Mouse (Mus musculus) embryonic facial prominence, embryonic 11.5 days (tissue): ENCODE measurements around the gene Dr1. TPM values are rescaled to one million over a fixed set of nuclear protein-coding genes. Genes with fewer than 3 reads are reported as not detected.
"Not testable (repeated sequence)": the region's sequence is repeated elsewhere in the genome, so short reads cannot be mapped to it uniquely, and the experiment has no call there.

ENCODE experiments used
- ATAC-seq: fragments of 200-750 bp; cut with Nextera tagmentation; replicated peaks from 2 replicates; pipeline ENCODE4 v1.8.0; 2017; ENCODE audit warnings: low read depth; ENCODE audit not compliant: insufficient number of reproducible peaks, low FRiP score, low TSS enrichment
- DNase-seq: peaks from one replicate; pipeline ENCODE4 v3.0.0-alpha.2; 2015; ENCODE audit warnings: low spot score
- H3K27ac ChIP-seq: fragments of 300-500 bp; sonication (generic); replicated peaks from 2 replicates; pipeline ENCODE4 v1.5.1; 2014; ENCODE audit warnings: mild to moderate bottlenecking, low read depth, low read length, control low read depth
- H3K27me3 ChIP-seq: fragments of 300-500 bp; sonication (generic); 2 replicates; pipeline ENCODE4 v1.6.1; 2014; ENCODE audit warnings: mild to moderate bottlenecking, low read length, moderate library complexity, mixed read lengths; ENCODE audit not compliant: control insufficient read depth, insufficient read depth
- H3K36me3 ChIP-seq: fragments of 300-500 bp; sonication (generic); replicated peaks from 2 replicates; pipeline ENCODE4 v1.6.1; 2014; ENCODE audit warnings: low read depth, mild to moderate bottlenecking, low read length, moderate library complexity, mixed read lengths; ENCODE audit not compliant: control insufficient read depth, insufficient read depth
- H3K4me1 ChIP-seq: fragments of 300-500 bp; sonication (generic); 2 replicates; pipeline ENCODE4 v1.6.1; 2014; ENCODE audit warnings: low read length, mixed read lengths; ENCODE audit not compliant: control insufficient read depth, insufficient read depth
- H3K4me2 ChIP-seq: fragments of 300-500 bp; sonication (generic); 2 replicates; pipeline ENCODE4 v1.6.1; 2014; ENCODE audit warnings: low read depth, mild to moderate bottlenecking, control low read depth, low read length, moderate library complexity
- H3K4me3 ChIP-seq: fragments of 300-500 bp; sonication (generic); 2 replicates; pipeline ENCODE4 v1.5.1; 2014; ENCODE audit warnings: low read depth, low read length, control low read depth
- H3K9ac ChIP-seq: fragments of 300-500 bp; sonication (generic); replicated peaks from 2 replicates; pipeline ENCODE4 v1.6.1; 2014; ENCODE audit warnings: mild to moderate bottlenecking, control low read depth, low read length
- H3K9me3 ChIP-seq: fragments of 300-500 bp; sonication (generic); replicated peaks from 2 replicates; pipeline ENCODE4 v1.6.1; 2016; ENCODE audit warnings: mild to moderate bottlenecking, low read length, inconsistent platforms, mixed read lengths; ENCODE audit not compliant: control insufficient read depth
- WGBS: fragments of 180-500 bp; shearing (Covaris S2); extraction: QIAGEN DNeasy Blood & Tissue Kit; methylation state at CpG from one replicate; pipeline ENCODE4 v1.1.7; 2014; 5-methylcytosine and 5-hydroxymethylcytosine counted together
- polyA plus RNA-seq: library from polyadenylated mRNA; unstranded; fragments of >200 nt; fragmentation: Nextera tagmentation; extraction: Ambion mirVana; gene quantifications from 2 replicates; pipeline ENCODE4 v1.2.1, GENCODE M21; 2014

Dr1 gene
- polyA plus RNA-seq, result 59.0 and 65.7 TPM in 2 replicates

GRCm38 (mm10) chr5:108268127-108269062, at the start of gene Dr1:
Gene Dr1 (plus strand): TSS chr5:108268897.
- Histone ChIP-seq H3K27ac (peak within 1 kb of the TSS; percentile 88), H3K36me3 (no peaks in the 10 kb centered on the region), H3K27me3 (no peaks in the 10 kb centered on the region), H3K4me1 (no peaks in the 10 kb centered on the region), H3K9me3 (no peaks in the 10 kb centered on the region), H3K9ac (peak within 1 kb of the TSS; percentile 94), H3K4me2 (peak within 1 kb of the TSS; percentile 71), H3K4me3 (peak within 1 kb of the TSS; percentile 93)
- 4% methylated on average over 54 of the region's 55 CpGs for WGBS
- DNase-seq (peak; percentile 94), ATAC-seq (peak; percentile 98)

GRCm38 (mm10) chr5:108224077-108224476, 44.6 kb upstream of the Dr1 start:
- Histone ChIP-seq H3K36me3 (no peaks in the 10 kb centered on the region), H3K4me2 (no peak overlapping the region), H3K9ac (no peak overlapping the region), H3K9me3 (no peaks in the 10 kb centered on the region), H3K4me3 (no peak overlapping the region), H3K4me1 (no peaks in the 10 kb centered on the region), H3K27me3 (no peaks in the 10 kb centered on the region), H3K27ac (no peak overlapping the region)
- ATAC-seq, result no peak
- no peak for DNase-seq

GRCm38 (mm10) chr5:108226159-108226558, 42.5 kb upstream of the Dr1 start:
- DNase-seq (no peak), ATAC-seq (no peak)
- Histone ChIP-seq H3K27ac (no peak overlapping the region), H3K9me3 (no peaks in the 10 kb centered on the region), H3K4me2 (no peak overlapping the region), H3K27me3 (no peaks in the 10 kb centered on the region), H3K36me3 (no peaks in the 10 kb centered on the region), H3K4me1 (no peaks in the 10 kb centered on the region), H3K9ac (no peak overlapping the region), H3K4me3 (no peak overlapping the region)

GRCm38 (mm10) chr5:108246314-108246765, 22.4 kb upstream of the Dr1 start:
- no peaks in the 10 kb centered on the region for H3K27me3 ChIP-seq
- H3K36me3 ChIP-seq, result no peaks in the 10 kb centered on the region
- no peak for ATAC-seq
- no peaks in the 10 kb centered on the region for H3K9me3 ChIP-seq
- 54% methylated on average over 3 of the region's 3 CpGs for WGBS
- H3K4me3 ChIP-seq, result no peak overlapping the region
- DNase-seq, result no peak
- H3K4me2 ChIP-seq, result no peak overlapping the region
- H3K9ac ChIP-seq, result no peak overlapping the region
- H3K4me1 ChIP-seq, result no peaks in the 10 kb centered on the region
- no peak overlapping the region for H3K27ac ChIP-seq

GRCm38 (mm10) chr5:108250033-108250432, 18.7 kb upstream of the Dr1 start:
- no peak overlapping the region for H3K9ac ChIP-seq
- no peaks in the 10 kb centered on the region for H3K27me3 ChIP-seq
- no peaks in the 10 kb centered on the region for H3K36me3 ChIP-seq
- H3K4me2 ChIP-seq, result no peak overlapping the region
- H3K4me3 ChIP-seq, result no peak overlapping the region
- no peaks in the 10 kb centered on the region for H3K9me3 ChIP-seq
- ATAC-seq (no peak), DNase-seq (no peak)
- H3K4me1 ChIP-seq, result no peaks in the 10 kb centered on the region
- WGBS, result 62% methylated on average over 2 of the region's 2 CpGs
- H3K27ac ChIP-seq, result no peak overlapping the region

GRCm38 (mm10) chr5:108255259-108255658, 13.4 kb upstream of the Dr1 start:
- Histone ChIP-seq H3K4me2 (no peak overlapping the region), H3K4me3 (no peak overlapping the region), H3K9me3 (no peaks in the 10 kb centered on the region), H3K9ac (no peak overlapping the region), H3K36me3 (no peaks in the 10 kb centered on the region), H3K27me3 (no peaks in the 10 kb centered on the region), H3K4me1 (no peaks in the 10 kb centered on the region), H3K27ac (no peak overlapping the region)
- ATAC-seq (no peak), DNase-seq (no peak)
- WGBS, result 86% methylated on average over 5 of the region's 5 CpGs

GRCm38 (mm10) chr5:108262722-108263121, 6.0 kb upstream of the Dr1 start:
- no peaks in the 10 kb centered on the region for H3K9me3 ChIP-seq
- DNase-seq, result no peak
- no peaks in the 10 kb centered on the region for H3K27me3 ChIP-seq
- H3K4me2 ChIP-seq, result no peak overlapping the region
- no peak overlapping the region for H3K4me3 ChIP-seq
- 40% methylated on average over 4 of the region's 4 CpGs for WGBS
- no peaks in the 10 kb centered on the region for H3K4me1 ChIP-seq
- H3K36me3 ChIP-seq, result no peaks in the 10 kb centered on the region
- H3K27ac ChIP-seq, result no peak overlapping the region
- H3K9ac ChIP-seq, result no peak overlapping the region
- peak; percentile 75; the same call in 1 of the 2 replicates for ATAC-seq

GRCm38 (mm10) chr5:108263785-108264184, 4.9 kb upstream of the Dr1 start:
- not testable (repeated sequence) for ATAC-seq, H3K27ac ChIP-seq, H3K36me3 ChIP-seq, H3K4me3 ChIP-seq, H3K9me3 ChIP-seq, H3K4me2 ChIP-seq, H3K9ac ChIP-seq, DNase-seq, H3K27me3 ChIP-seq, H3K4me1 ChIP-seq
- WGBS, result 75% methylated on average over 1 of the region's 1 CpGs
